Mouse (Mus musculus): ENCODE results near the gene Cyp2f2.

Gene Cyp2f2

GRCm38 (mm10) chr7:27156005-27156404 is 36.3 kb downstream of the Cyp2f2 start:
- DNase-seq = no peak

GRCm38 (mm10) chr7:27158171-27158570 is 38.5 kb downstream of the Cyp2f2 start:
- DNase-seq = no peak

- DNase-seq = no peak
Observed at GRCm38 (mm10) chr7:27159256-27159655, 39.5 kb downstream of the Cyp2f2 start.

- peak; percentile 88 for DNase-seq
Observed at GRCm38 (mm10) chr7:27159882-27160281, 40.2 kb downstream of the Cyp2f2 start.

- no peak for DNase-seq
Observed at GRCm38 (mm10) chr7:27160921-27161320, 41.2 kb downstream of the Cyp2f2 start.

- no peak for DNase-seq
Observed at GRCm38 (mm10) chr7:27161744-27162143, 42.0 kb downstream of the Cyp2f2 start.

GRCm38 (mm10) chr7:27162780-27163449 is 43.2 kb downstream of the Cyp2f2 start:
- no peak for DNase-seq

GRCm38 (mm10) chr7:27163450-27163805 is 43.7 kb downstream of the Cyp2f2 start:
- no peak for DNase-seq

GRCm38 (mm10) chr7:27164112-27164947 is 44.6 kb downstream of the Cyp2f2 start:
- peak; percentile 51 for DNase-seq

GRCm38 (mm10) chr7:27165007-27165655 is 45.4 kb downstream of the Cyp2f2 start:
- DNase-seq = no peak

- no peak for DNase-seq
Observed at GRCm38 (mm10) chr7:27165696-27166095, 46.0 kb downstream of the Cyp2f2 start.

- peak; percentile 79 for DNase-seq
Observed at GRCm38 (mm10) chr7:27166229-27166613, 46.5 kb downstream of the Cyp2f2 start.

GRCm38 (mm10) chr7:27166614-27167474 is 47.1 kb downstream of the Cyp2f2 start, which contains the start of gene Egln2:
TSS of gene Egln2 (minus strand) at chr7:27166802.
- peak; percentile 98 for DNase-seq

- no peak for DNase-seq
Observed at GRCm38 (mm10) chr7:27167475-27168094, 47.9 kb downstream of the Cyp2f2 start.

- DNase-seq = no peak
Observed at GRCm38 (mm10) chr7:27168371-27168770, 48.7 kb downstream of the Cyp2f2 start.

GRCm38 (mm10) chr7:27170981-27171380 is 51.3 kb downstream of the Cyp2f2 start:
- no peak for DNase-seq

- no peak for DNase-seq
Observed at GRCm38 (mm10) chr7:27174496-27174895, 54.8 kb downstream of the Cyp2f2 start.

GRCm38 (mm10) chr7:27174896-27175295 is 55.2 kb downstream of the Cyp2f2 start:
- DNase-seq = no peak

- no peak for DNase-seq
Observed at GRCm38 (mm10) chr7:27177942-27178323, 58.2 kb downstream of the Cyp2f2 start.

- peak; percentile 98 for DNase-seq
Observed at GRCm38 (mm10) chr7:27178324-27179216, 58.9 kb downstream of the Cyp2f2 start, which contains the start of gene Rab4b. TSS of gene Rab4b (minus strand) at chr7:27178896.

Measured in right cerebral cortex, postnatal 14 days (tissue).